17 mouse cellular contexts compared by ENCODE assay signal in genomic region chr1:185832059-185832458, GRCm38 (mm10).
DNase-seq lines count a peak whose midpoint lies in the region; ATAC-seq and TF ChIP-seq lines count a peak whose summit lies in the region.
"Had no signal": no experiment of that assay in that cellular context is flagged by ENCODE, and none has a peak within 500 bp of the region (broad histone marks: within the 10 kb centered on the region; RNA-seq: fewer than 3 reads in every experiment).

No protein-coding gene starts in this region.

- H3K36me3 ChIP-seq in limb, embryonic 14.5 days (ENCODE audit: control insufficient read depth, insufficient read depth, low read length) = no peaks in the 10 kb centered on the region
- H3K36me3 ChIP-seq in limb, embryonic 10.5 days = no peaks in the 10 kb centered on the region
- H3K36me3 ChIP-seq in midbrain, embryonic 14.5 days (ENCODE audit: control insufficient read depth, insufficient read depth, low read length) = no peaks in the 10 kb centered on the region
- H3K36me3 ChIP-seq in forebrain, embryonic 12.5 days (replicated peaks) = no peaks in the 10 kb centered on the region
- H3K36me3 ChIP-seq: embryonic facial prominence, embryonic 12.5 days; G1E; limb, embryonic 12.5 days; liver, embryonic 13.5 days had no signal

- H3K9ac ChIP-seq in limb, embryonic 14.5 days (ENCODE audit: low read depth, low read length, severe bottlenecking) = no peak overlapping the region
- H3K9ac ChIP-seq in midbrain, embryonic 14.5 days (replicated peaks; ENCODE audit: low read length) = no peak overlapping the region
- no peak overlapping the region for H3K9ac ChIP-seq in forebrain, embryonic 12.5 days
- H3K9ac ChIP-seq: embryonic facial prominence, embryonic 12.5 days; limb, embryonic 12.5 days; liver, embryonic 13.5 days had no signal

- peaks cover 5% of the 10 kb centered on the region; the same call in 1 of the 2 replicates for H3K4me1 ChIP-seq in limb, embryonic 14.5 days (ENCODE audit: control insufficient read depth, insufficient read depth, low read length)
- peaks cover 39% of the 10 kb centered on the region for H3K4me1 ChIP-seq in limb, embryonic 10.5 days
- no peaks in the 10 kb centered on the region for H3K4me1 ChIP-seq in midbrain, embryonic 14.5 days (ENCODE audit: control insufficient read depth, insufficient read depth, low read length)
- peaks cover 1% of the 10 kb centered on the region; the same call in 1 of the 2 replicates for H3K4me1 ChIP-seq in forebrain, embryonic 12.5 days
- H3K4me1 ChIP-seq: embryonic facial prominence, embryonic 12.5 days; liver, embryonic 13.5 days had no signal

- TF ChIP-seq POLR2A in limb, embryonic 14.5 days (IDR thresholded peaks at IDR 0.05; ENCODE audit: borderline replicate concordance, extremely low read depth, insufficient read depth, insufficient read length) = no peak

- 84% methylated on average over 4 of the region's 4 CpGs for WGBS in limb, embryonic 14.5 days
- WGBS in limb, embryonic 10.5 days = 94% methylated on average over 4 of the region's 4 CpGs
- 92% methylated on average over 4 of the region's 4 CpGs for WGBS in midbrain, embryonic 14.5 days
- 91% methylated on average over 4 of the region's 4 CpGs for WGBS in forebrain, embryonic 12.5 days

- H3K4me3 ChIP-seq in limb, embryonic 14.5 days (replicated peaks; ENCODE audit: low read length) = no peak overlapping the region
- no peak overlapping the region for H3K4me3 ChIP-seq in limb, embryonic 10.5 days
- H3K4me3 ChIP-seq in midbrain, embryonic 14.5 days (replicated peaks; ENCODE audit: low read depth, low read length) = no peak overlapping the region
- H3K4me3 ChIP-seq in forebrain, embryonic 12.5 days (replicated peaks) = no peak overlapping the region
- H3K4me3 ChIP-seq: embryonic facial prominence, embryonic 12.5 days; heart, adult 2 months; limb, embryonic 12.5 days; liver, embryonic 13.5 days had no signal

- no peaks in the 10 kb centered on the region for H3K9me3 ChIP-seq in limb, embryonic 14.5 days (ENCODE audit: control insufficient read depth, low read length)
- no peaks in the 10 kb centered on the region for H3K9me3 ChIP-seq in limb, embryonic 10.5 days (replicated peaks)
- no peaks in the 10 kb centered on the region for H3K9me3 ChIP-seq in midbrain, embryonic 14.5 days (ENCODE audit: control insufficient read depth, low read length)
- no peaks in the 10 kb centered on the region for H3K9me3 ChIP-seq in forebrain, embryonic 12.5 days
- H3K9me3 ChIP-seq: embryonic facial prominence, embryonic 12.5 days; limb, embryonic 12.5 days; liver, embryonic 13.5 days had no signal

- intact Hi-C loops in heart, postnatal 36 days (cut with DNase I) = no loop called here

- no peak overlapping the region for H3K4me2 ChIP-seq in limb, embryonic 14.5 days (replicated peaks; ENCODE audit: low read depth, low read length, severe bottlenecking)
- no peak overlapping the region for H3K4me2 ChIP-seq in midbrain, embryonic 14.5 days (ENCODE audit: low read length)
- H3K4me2 ChIP-seq in forebrain, embryonic 12.5 days = no peak overlapping the region
- H3K4me2 ChIP-seq: embryonic facial prominence, embryonic 12.5 days; limb, embryonic 12.5 days; liver, embryonic 13.5 days had no signal

- no peak for ATAC-seq in limb, embryonic 14.5 days (ENCODE audit: low FRiP score, low read depth)
- ATAC-seq in midbrain, embryonic 14.5 days (ENCODE audit: low FRiP score, low TSS enrichment) = no peak
- ATAC-seq in forebrain, embryonic 12.5 days (ENCODE audit: low FRiP score) = no peak

- no peaks in the 10 kb centered on the region for H3K27me3 ChIP-seq in limb, embryonic 14.5 days (ENCODE audit: control insufficient read depth, insufficient read depth, low read length)
- H3K27me3 ChIP-seq in limb, embryonic 10.5 days (ENCODE audit: low read depth, poor library complexity, severe bottlenecking) = 0 out of 2 replicates have a peak, but pooled peaks cover 12% of the 10 kb centered on the region
- H3K27me3 ChIP-seq in midbrain, embryonic 14.5 days (ENCODE audit: control insufficient read depth, insufficient read depth, low read length) = no peaks in the 10 kb centered on the region
- no peaks in the 10 kb centered on the region for H3K27me3 ChIP-seq in forebrain, embryonic 12.5 days
- H3K27me3 ChIP-seq: embryonic facial prominence, embryonic 12.5 days; liver, embryonic 13.5 days had no signal

- H3K27ac ChIP-seq in limb, embryonic 14.5 days (replicated peaks; ENCODE audit: low read depth, low read length) = no peak overlapping the region
- H3K27ac ChIP-seq in limb, embryonic 10.5 days = no peak overlapping the region
- H3K27ac ChIP-seq in midbrain, embryonic 14.5 days (replicated peaks; ENCODE audit: low read depth, low read length) = no peak overlapping the region
- H3K27ac ChIP-seq in forebrain, embryonic 12.5 days = no peak overlapping the region
- H3K27ac ChIP-seq: embryonic facial prominence, embryonic 12.5 days; heart, adult 2 months; limb, embryonic 12.5 days; liver, embryonic 13.5 days had no signal

- DNase-seq in adrenal gland, postnatal 10 days = peak; percentile 51
- no peak for DNase-seq in adrenal gland, postnatal 36 days
- peak; percentile 45 for DNase-seq in limb, embryonic 14.5 days (ENCODE audit: low spot score)
- no peak for DNase-seq in limb, embryonic 10.5 days (ENCODE audit: low spot score)
- DNase-seq in MN1 (ENCODE audit: low spot score) = peak; percentile 21
- peak; percentile 9 to 21 for DNase-seq in heart, postnatal 36 days
- no peak for DNase-seq in midbrain, embryonic 14.5 days
- DNase-seq: cerebellum, adult 9-10 months; kidney, adult 11 months; liver, embryonic 13.5 days; retina, postnatal 1 day; right cerebral cortex, postnatal 4 days had no signal

Comparison
In these comparisons a context has a peak if more than half of its experiments do, and no peak if none do; other contexts are left out.
1. DNase-seq: peak in adrenal gland, postnatal 10 days (single experiment), limb, embryonic 14.5 days (single experiment), MN1 (single experiment) and heart, postnatal 36 days (2 of 2); none in adrenal gland, postnatal 36 days (0 of 2), limb, embryonic 10.5 days (single experiment) and midbrain, embryonic 14.5 days (single experiment).